Mouse (Mus musculus): ENCODE measurements around the gene Trio. TPM values are rescaled to one million over a fixed set of nuclear protein-coding genes. Genes with fewer than 3 reads are reported as not detected.

The Trio gene
- polyA plus RNA-seq, 1 experiment from 2014 or later: 2.8 TPM

- DNase-seq: no peak
- Histone ChIP-seq H3K4me1 (replicated peaks) (0 out of 2 replicates have a peak, but pooled peaks cover 5% of the 10 kb centered on the region), H3K9me3 (replicated peaks) (no peaks in the 10 kb centered on the region)
These were observed 220.0 kb downstream of the Trio start for GRCm38 (mm10) chr15:27805654-27806053.

GRCm38 (mm10) chr15:27804447-27804846, 221.2 kb downstream of the Trio start:
- no peak for ATAC-seq (ENCODE audit: low read depth)
- WGBS (ENCODE audit: insufficient replicate concordance): 78% methylated on average over 14 of the region's 14 CpGs

More at GRCm38 (mm10) chr15:27805654-27806053, 220.0 kb downstream of the Trio start:
- H3K27ac ChIP-seq: no peak overlapping the region
- no peak overlapping the region for H3K4me3 ChIP-seq (replicated peaks)
- WGBS (ENCODE audit: insufficient replicate concordance): 80% methylated on average over 16 of the region's 16 CpGs
- H3K27me3 ChIP-seq: no peaks in the 10 kb centered on the region
- no peak overlapping the region for H3K9ac ChIP-seq
- H3K36me3 ChIP-seq: peaks cover 17% of the 10 kb centered on the region
- no peak for ATAC-seq (ENCODE audit: low read depth)
- no peak overlapping the region for H3K4me2 ChIP-seq

GRCm38 (mm10) chr15:27803568-27804345, 221.9 kb downstream of the Trio start:
- no peak overlapping the region for H3K4me3 ChIP-seq (replicated peaks)
- no peak overlapping the region for H3K27ac ChIP-seq
- DNase-seq (no peak), ATAC-seq (ENCODE audit: low read depth) (no peak)
- WGBS (ENCODE audit: insufficient replicate concordance): 72% methylated on average over 18 of the region's 18 CpGs
- no peak overlapping the region for H3K9ac ChIP-seq
- no peak overlapping the region for H3K4me2 ChIP-seq
- H3K9me3 ChIP-seq (replicated peaks): no peaks in the 10 kb centered on the region
- H3K4me1 ChIP-seq (replicated peaks): 0 out of 2 replicates have a peak, but pooled peaks cover 5% of the 10 kb centered on the region
- no peaks in the 10 kb centered on the region for H3K27me3 ChIP-seq
- peaks cover 17% of the 10 kb centered on the region for H3K36me3 ChIP-seq

More at GRCm38 (mm10) chr15:27804447-27804846, 221.2 kb downstream of the Trio start:
- H3K4me1 ChIP-seq (replicated peaks): 0 out of 2 replicates have a peak, but pooled peaks cover 5% of the 10 kb centered on the region
- H3K9me3 ChIP-seq (replicated peaks): no peaks in the 10 kb centered on the region
- H3K4me3 ChIP-seq (replicated peaks): no peak overlapping the region
- DNase-seq: no peak
- peaks cover 17% of the 10 kb centered on the region for H3K36me3 ChIP-seq
- no peak overlapping the region for H3K9ac ChIP-seq
- H3K27me3 ChIP-seq: no peaks in the 10 kb centered on the region
- H3K4me2 ChIP-seq: no peak overlapping the region
- H3K27ac ChIP-seq: no peak overlapping the region

GRCm38 (mm10) chr15:27802243-27802642, 223.4 kb downstream of the Trio start:
- H3K9me3 ChIP-seq (replicated peaks): no peaks in the 10 kb centered on the region
- WGBS (ENCODE audit: insufficient replicate concordance): 70% methylated on average over 12 of the region's 12 CpGs
- H3K4me3 ChIP-seq (replicated peaks): no peak overlapping the region
- no peak overlapping the region for H3K4me2 ChIP-seq
- peaks cover 23% of the 10 kb centered on the region for H3K36me3 ChIP-seq
- ATAC-seq (ENCODE audit: low read depth): no peak
- H3K9ac ChIP-seq: no peak overlapping the region
- 0 out of 2 replicates have a peak, but pooled peaks cover under 1% of the 10 kb centered on the region for H3K4me1 ChIP-seq (replicated peaks)
- H3K27me3 ChIP-seq: no peaks in the 10 kb centered on the region
- DNase-seq: no peak
- H3K27ac ChIP-seq: no peak overlapping the region

- ATAC-seq (ENCODE audit: low read depth) (no peak), DNase-seq (no peak)
- H3K27me3 ChIP-seq: no peaks in the 10 kb centered on the region
- peaks cover 23% of the 10 kb centered on the region for H3K36me3 ChIP-seq
- H3K4me3 ChIP-seq (replicated peaks): no peak overlapping the region
- H3K9ac ChIP-seq: no peak overlapping the region
- no peak overlapping the region for H3K27ac ChIP-seq
- WGBS (ENCODE audit: insufficient replicate concordance): 69% methylated on average over 4 of the region's 4 CpGs
- no peak overlapping the region for H3K4me2 ChIP-seq
- H3K9me3 ChIP-seq (replicated peaks): no peaks in the 10 kb centered on the region
- peaks cover 9% of the 10 kb centered on the region; the same call in 1 of the 2 replicates for H3K4me1 ChIP-seq (replicated peaks)
These were observed 224.5 kb downstream of the Trio start for GRCm38 (mm10) chr15:27801177-27801576.

GRCm38 (mm10) chr15:27797480-27798155, 228.0 kb downstream of the Trio start:
- Histone ChIP-seq H3K27ac (no peak overlapping the region), H3K4me3 (replicated peaks) (no peak overlapping the region)
- WGBS (ENCODE audit: insufficient replicate concordance): 78% methylated on average over 20 of the region's 20 CpGs

GRCm38 (mm10) chr15:27796868-27797222, 228.8 kb downstream of the Trio start:
- Histone ChIP-seq H3K4me3 (replicated peaks) (no peak overlapping the region), H3K27me3 (no peaks in the 10 kb centered on the region), H3K9me3 (replicated peaks) (no peaks in the 10 kb centered on the region), H3K27ac (no peak overlapping the region), H3K36me3 (0 out of 2 replicates have a peak, but pooled peaks cover 7% of the 10 kb centered on the region), H3K4me2 (no peak overlapping the region), H3K4me1 (replicated peaks) (peaks cover 11% of the 10 kb centered on the region; the same call in 1 of the 2 replicates), H3K9ac (no peak overlapping the region)
- ATAC-seq (ENCODE audit: low read depth) (peak; percentile 41; the same call in 1 of the 2 replicates), DNase-seq (no peak)
- WGBS (ENCODE audit: insufficient replicate concordance): 63% methylated on average over 7 of the region's 7 CpGs

More at GRCm38 (mm10) chr15:27797480-27798155, 228.0 kb downstream of the Trio start:
- no peak overlapping the region for H3K4me2 ChIP-seq
- no peaks in the 10 kb centered on the region for H3K27me3 ChIP-seq
- ATAC-seq (ENCODE audit: low read depth) (no peak), DNase-seq (no peak)
- H3K4me1 ChIP-seq (replicated peaks): peaks cover 11% of the 10 kb centered on the region; the same call in 1 of the 2 replicates
- no peaks in the 10 kb centered on the region for H3K9me3 ChIP-seq (replicated peaks)
- 0 out of 2 replicates have a peak, but pooled peaks cover 10% of the 10 kb centered on the region for H3K36me3 ChIP-seq
- no peak overlapping the region for H3K9ac ChIP-seq

- H3K4me3 ChIP-seq (replicated peaks): no peak overlapping the region
- DNase-seq (no peak), ATAC-seq (ENCODE audit: low read depth) (0 out of 2 replicates have a peak, but pooled peaks have one; percentile 15)
- H3K4me1 ChIP-seq (replicated peaks): peaks cover 11% of the 10 kb centered on the region; the same call in 1 of the 2 replicates
- no peaks in the 10 kb centered on the region for H3K27me3 ChIP-seq
- 61% methylated on average over 22 of the region's 22 CpGs for WGBS (ENCODE audit: insufficient replicate concordance)
- no peak overlapping the region for H3K9ac ChIP-seq
- no peak overlapping the region for H3K4me2 ChIP-seq
- no peak overlapping the region; the same call in 1 of the 2 replicates for H3K27ac ChIP-seq
- H3K9me3 ChIP-seq (replicated peaks): no peaks in the 10 kb centered on the region
- 0 out of 2 replicates have a peak, but pooled peaks cover 7% of the 10 kb centered on the region for H3K36me3 ChIP-seq
These were observed 229.4 kb downstream of the Trio start for GRCm38 (mm10) chr15:27795942-27796867.

- Histone ChIP-seq H3K9me3 (replicated peaks) (no peaks in the 10 kb centered on the region), H3K4me3 (replicated peaks) (no peak overlapping the region), H3K4me2 (no peak overlapping the region), H3K4me1 (replicated peaks) (peaks cover 11% of the 10 kb centered on the region; the same call in 1 of the 2 replicates), H3K27me3 (no peaks in the 10 kb centered on the region), H3K27ac (no peak overlapping the region), H3K9ac (no peak overlapping the region), H3K36me3 (0 out of 2 replicates have a peak, but pooled peaks cover 3% of the 10 kb centered on the region)
- WGBS (ENCODE audit: insufficient replicate concordance): 52% methylated on average over 6 of the region's 6 CpGs
- DNase-seq: no peak
- ATAC-seq (ENCODE audit: low read depth): no peak
These were observed 232.4 kb downstream of the Trio start for GRCm38 (mm10) chr15:27793284-27793683.

GRCm38 (mm10) chr15:27792473-27792872, 233.2 kb downstream of the Trio start:
- Histone ChIP-seq H3K9me3 (replicated peaks) (no peaks in the 10 kb centered on the region), H3K27me3 (no peaks in the 10 kb centered on the region), H3K9ac (no peak overlapping the region), H3K36me3 (no peaks in the 10 kb centered on the region), H3K4me1 (replicated peaks) (peaks cover 11% of the 10 kb centered on the region; the same call in 1 of the 2 replicates), H3K27ac (no peak overlapping the region), H3K4me2 (no peak overlapping the region), H3K4me3 (replicated peaks) (no peak overlapping the region)
- ATAC-seq (ENCODE audit: low read depth) (no peak), DNase-seq (no peak)
- 70% methylated on average over 11 of the region's 11 CpGs for WGBS (ENCODE audit: insufficient replicate concordance)
